Mouse (Mus musculus): Measurements from ENCODE around the gene Arhgap32. TPM values are rescaled to one million over a fixed set of nuclear protein-coding genes. Genes with fewer than 3 reads are reported as not detected.

Gene Arhgap32
- polyA plus RNA-seq, 1 experiment from 2014 or later = 8.8 TPM

DNA sequence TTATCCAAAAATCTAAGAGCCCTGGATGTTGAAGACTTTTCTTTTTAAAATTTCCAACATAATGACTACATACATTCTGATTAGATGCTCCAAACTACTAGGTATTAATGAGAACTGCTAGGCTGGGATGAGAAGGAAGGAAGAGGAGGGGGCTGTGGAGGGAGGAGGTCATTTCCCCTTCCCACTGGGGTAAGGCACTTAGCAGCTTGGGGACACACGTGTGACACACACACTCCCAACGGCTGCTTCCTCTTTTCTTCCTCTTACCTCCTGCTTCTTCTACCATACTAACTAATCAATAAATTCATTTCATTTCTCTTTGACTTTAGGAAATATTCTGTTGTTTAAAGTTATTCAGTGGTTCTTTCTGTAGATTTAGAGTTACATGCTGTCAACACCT lies 65.2 kb downstream of the Arhgap32 start:
- no peak for ATAC-seq (ENCODE audit: low FRiP score, low TSS enrichment)
- Histone ChIP-seq H3K27ac (replicated peaks) (no peak overlapping the region), H3K4me3 (ENCODE audit: low read depth, low read length) (no peak overlapping the region), H3K9ac (ENCODE audit: low read length) (no peak overlapping the region), H3K36me3 (ENCODE audit: control insufficient read depth, insufficient read depth, low read length) (peaks cover 6% of the 10 kb centered on the region), H3K27me3 (ENCODE audit: control insufficient read depth, insufficient read depth, low read length) (no peaks in the 10 kb centered on the region), H3K4me1 (replicated peaks; ENCODE audit: control insufficient read depth, insufficient read depth) (no peaks in the 10 kb centered on the region), H3K4me2 (replicated peaks; ENCODE audit: low read depth) (no peak overlapping the region), H3K9me3 (ENCODE audit: control insufficient read depth, low read length) (no peaks in the 10 kb centered on the region)
- no peak for DNase-seq (ENCODE audit: low spot score)
- no peak for TF ChIP-seq CTCF (IDR thresholded peaks at IDR 0.05; ENCODE audit: low read depth)
- TF ChIP-seq EP300 (optimal IDR thresholded peaks at IDR 0.05) = no peak
- WGBS = 41% methylated on average over 2 of the region's 2 CpGs

DNA sequence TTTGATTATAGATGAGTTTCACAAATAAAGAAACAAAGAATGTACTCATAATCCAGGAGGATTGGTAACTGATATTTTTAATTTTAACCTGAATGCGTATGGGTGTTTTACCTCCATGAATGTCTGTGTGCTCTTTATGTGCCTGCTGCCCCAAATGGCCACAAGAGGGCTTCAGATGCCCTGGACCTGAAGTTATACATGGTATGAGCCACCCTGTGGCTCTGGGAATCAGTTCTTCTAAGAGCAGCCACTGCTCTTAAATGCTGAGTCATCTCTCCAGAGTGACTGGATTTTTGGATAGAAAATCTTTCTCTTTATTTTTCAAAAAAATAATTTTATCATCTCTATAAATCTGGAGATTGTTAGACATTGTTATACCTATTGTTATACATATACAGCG lies 70.6 kb downstream of the Arhgap32 start:
- H3K4me1 ChIP-seq (replicated peaks; ENCODE audit: control insufficient read depth, insufficient read depth) = no peaks in the 10 kb centered on the region
- H3K9ac ChIP-seq (ENCODE audit: low read length) = no peak overlapping the region
- H3K9me3 ChIP-seq (ENCODE audit: control insufficient read depth, low read length) = no peaks in the 10 kb centered on the region
- H3K27ac ChIP-seq (replicated peaks) = no peak overlapping the region
- TF ChIP-seq EP300 (optimal IDR thresholded peaks at IDR 0.05) = no peak
- peak; percentile 68 for TF ChIP-seq CTCF (IDR thresholded peaks at IDR 0.05; ENCODE audit: low read depth)
- peaks cover 6% of the 10 kb centered on the region for H3K36me3 ChIP-seq (ENCODE audit: control insufficient read depth, insufficient read depth, low read length)
- WGBS = 98% methylated on average over 2 of the region's 2 CpGs
- DNase-seq (ENCODE audit: low spot score) = peak; percentile 23
- no peaks in the 10 kb centered on the region for H3K27me3 ChIP-seq (ENCODE audit: control insufficient read depth, insufficient read depth, low read length)
- no peak overlapping the region for H3K4me3 ChIP-seq (ENCODE audit: low read depth, low read length)
- no peak overlapping the region for H3K4me2 ChIP-seq (replicated peaks; ENCODE audit: low read depth)
- ATAC-seq (ENCODE audit: low FRiP score, low TSS enrichment) = no peak

DNA sequence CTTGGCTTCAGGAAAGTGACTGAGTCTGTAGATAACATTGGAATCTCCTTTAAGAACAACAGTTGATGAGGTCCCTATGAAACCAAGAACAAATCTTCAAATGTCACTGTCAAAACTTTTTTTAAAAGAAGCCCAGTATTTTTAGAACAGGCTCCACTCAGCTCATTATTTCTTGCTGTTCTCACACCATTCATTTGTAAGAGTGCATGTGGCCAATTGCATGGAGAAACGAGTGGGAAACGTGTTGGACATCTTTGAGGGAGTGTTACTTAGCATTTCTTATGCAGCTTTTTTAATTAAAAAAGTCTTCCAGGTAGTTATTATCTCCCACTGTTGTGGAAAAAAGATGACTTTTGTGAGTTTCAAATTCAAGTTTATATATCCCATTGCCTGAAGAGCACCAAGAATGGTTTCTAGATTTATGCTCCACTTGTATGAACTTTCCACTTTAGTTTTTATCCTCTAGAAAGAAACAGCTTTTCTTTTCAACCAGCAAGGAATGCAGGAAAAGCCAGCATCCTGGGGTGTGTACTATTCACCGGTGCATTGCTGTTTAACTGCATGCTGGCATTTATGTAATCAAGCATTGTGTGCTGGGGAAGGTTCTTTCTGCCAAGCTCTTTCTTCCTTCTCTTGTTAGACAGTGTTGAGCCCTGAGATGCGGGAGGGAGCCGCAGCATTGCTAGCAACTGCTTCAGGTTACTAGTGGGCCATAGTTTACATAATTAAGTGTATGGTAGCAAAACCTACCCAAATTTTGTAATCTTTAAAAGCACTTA lies 76.5 kb downstream of the Arhgap32 start:
- 63% methylated on average over 5 of the region's 5 CpGs for WGBS
- no peak for ATAC-seq (ENCODE audit: low FRiP score, low TSS enrichment)

DNA sequence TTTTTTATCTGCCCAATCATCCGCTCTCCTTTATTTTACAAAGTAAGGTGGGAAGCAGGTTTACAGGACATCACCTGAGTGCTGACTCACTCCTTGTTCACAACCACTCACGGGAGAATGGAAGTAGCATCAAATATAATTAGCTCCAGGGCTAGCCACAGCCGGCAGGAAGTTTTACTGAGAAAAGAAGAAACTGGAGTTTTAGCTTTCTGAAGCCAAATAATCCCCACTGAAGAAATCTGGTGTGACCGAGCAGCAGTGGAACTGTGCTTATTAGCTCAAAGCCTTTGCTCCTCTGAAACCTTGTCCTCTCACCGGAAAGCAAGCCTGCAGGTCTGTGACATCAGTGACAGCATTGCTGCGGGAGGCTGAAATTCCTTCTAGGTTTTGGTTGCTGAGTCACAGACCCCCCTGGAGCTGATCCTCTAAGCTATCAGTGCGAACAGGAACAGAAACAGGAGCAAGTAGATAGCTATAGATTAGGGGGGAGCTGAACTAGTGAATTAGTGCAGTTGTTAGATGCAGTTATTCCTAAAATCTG lies 88.6 kb downstream of the Arhgap32 start:
- Histone ChIP-seq H3K27me3 (ENCODE audit: control insufficient read depth, insufficient read depth, low read length) (no peaks in the 10 kb centered on the region), H3K4me2 (replicated peaks; ENCODE audit: low read depth) (no peak overlapping the region), H3K27ac (replicated peaks) (no peak overlapping the region), H3K4me1 (replicated peaks; ENCODE audit: control insufficient read depth, insufficient read depth) (no peaks in the 10 kb centered on the region), H3K9ac (ENCODE audit: low read length) (no peak overlapping the region), H3K9me3 (ENCODE audit: control insufficient read depth, low read length) (no peaks in the 10 kb centered on the region), H3K36me3 (ENCODE audit: control insufficient read depth, insufficient read depth, low read length) (no peaks in the 10 kb centered on the region), H3K4me3 (ENCODE audit: low read depth, low read length) (no peak overlapping the region)
- WGBS = 62% methylated on average over 7 of the region's 7 CpGs
- ATAC-seq (ENCODE audit: low FRiP score, low TSS enrichment) = no peak
- no peak for DNase-seq (ENCODE audit: low spot score)
- no peak for TF ChIP-seq EP300 (optimal IDR thresholded peaks at IDR 0.05)
- no peak for TF ChIP-seq CTCF (IDR thresholded peaks at IDR 0.05; ENCODE audit: low read depth)

More for the DNA sequence above, 76.5 kb downstream of the Arhgap32 start:
- no peaks in the 10 kb centered on the region for H3K36me3 ChIP-seq (ENCODE audit: control insufficient read depth, insufficient read depth, low read length)
- no peaks in the 10 kb centered on the region for H3K27me3 ChIP-seq (ENCODE audit: control insufficient read depth, insufficient read depth, low read length)
- no peaks in the 10 kb centered on the region for H3K9me3 ChIP-seq (ENCODE audit: control insufficient read depth, low read length)
- no peak overlapping the region for H3K4me3 ChIP-seq (ENCODE audit: low read depth, low read length)
- no peak overlapping the region for H3K27ac ChIP-seq (replicated peaks)
- no peaks in the 10 kb centered on the region for H3K4me1 ChIP-seq (replicated peaks; ENCODE audit: control insufficient read depth, insufficient read depth)
- H3K4me2 ChIP-seq (replicated peaks; ENCODE audit: low read depth) = no peak overlapping the region
- TF ChIP-seq EP300 (optimal IDR thresholded peaks at IDR 0.05) = no peak
- TF ChIP-seq CTCF (IDR thresholded peaks at IDR 0.05; ENCODE audit: low read depth) = no peak
- H3K9ac ChIP-seq (ENCODE audit: low read length) = no peak overlapping the region
- no peak for DNase-seq (ENCODE audit: low spot score)

DNA sequence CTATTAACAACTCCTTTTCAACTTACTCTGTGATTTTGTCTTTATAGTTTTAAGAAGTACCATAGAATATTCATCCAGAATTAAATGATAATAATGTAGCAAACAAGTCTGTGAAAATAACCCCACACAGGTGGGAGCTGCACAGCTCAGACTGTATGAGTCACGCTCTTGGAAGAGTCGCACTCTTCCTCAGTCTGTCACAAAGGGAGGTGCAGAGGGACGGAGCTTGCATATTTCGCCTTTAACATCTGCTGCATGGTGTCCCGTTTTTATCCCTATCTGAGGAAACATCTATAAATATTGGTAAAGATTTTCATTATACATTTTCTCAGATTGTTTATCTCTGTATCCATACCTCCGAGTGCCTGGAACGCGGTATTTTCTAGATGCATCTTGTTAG lies 91.2 kb downstream of the Arhgap32 start:
- DNase-seq (ENCODE audit: low spot score) (no peak), ATAC-seq (ENCODE audit: low FRiP score, low TSS enrichment) (no peak)
- H3K9me3 ChIP-seq (ENCODE audit: control insufficient read depth, low read length) = no peaks in the 10 kb centered on the region
- H3K9ac ChIP-seq (ENCODE audit: low read length) = no peak overlapping the region
- TF ChIP-seq EP300 (optimal IDR thresholded peaks at IDR 0.05) (no peak), CTCF (IDR thresholded peaks at IDR 0.05; ENCODE audit: low read depth) (no peak)
- H3K36me3 ChIP-seq (ENCODE audit: control insufficient read depth, insufficient read depth, low read length) = no peaks in the 10 kb centered on the region
- no peaks in the 10 kb centered on the region for H3K27me3 ChIP-seq (ENCODE audit: control insufficient read depth, insufficient read depth, low read length)
- no peak overlapping the region for H3K4me2 ChIP-seq (replicated peaks; ENCODE audit: low read depth)
- no peak overlapping the region for H3K4me3 ChIP-seq (ENCODE audit: low read depth, low read length)
- H3K4me1 ChIP-seq (replicated peaks; ENCODE audit: control insufficient read depth, insufficient read depth) = no peaks in the 10 kb centered on the region
- 77% methylated on average over 8 of the region's 8 CpGs for WGBS
- H3K27ac ChIP-seq (replicated peaks) = no peak overlapping the region

DNA sequence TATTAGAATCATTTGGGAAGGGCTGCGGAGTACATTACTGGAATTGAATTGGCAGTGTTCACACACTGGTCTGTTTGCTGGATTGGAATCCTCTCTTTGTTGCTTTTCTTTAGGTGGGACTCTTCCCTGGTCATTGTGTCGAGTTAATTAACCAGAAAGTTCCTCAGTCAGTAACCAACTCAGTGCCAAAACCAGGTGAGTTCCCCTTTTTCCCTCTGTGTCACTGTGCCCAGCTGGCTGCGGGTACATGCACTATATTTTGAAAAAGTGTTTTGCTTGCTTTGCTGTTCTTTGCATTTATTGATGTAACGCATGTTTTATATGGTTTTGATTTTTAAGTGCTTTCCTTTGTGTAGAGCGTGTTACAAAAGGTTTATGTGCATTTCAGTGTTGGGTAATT lies 92.1 kb downstream of the Arhgap32 start:
- no peaks in the 10 kb centered on the region for H3K9me3 ChIP-seq (ENCODE audit: control insufficient read depth, low read length)
- H3K9ac ChIP-seq (ENCODE audit: low read length) = no peak overlapping the region
- DNase-seq (ENCODE audit: low spot score) (no peak), ATAC-seq (ENCODE audit: low FRiP score, low TSS enrichment) (no peak)
- 81% methylated on average over 5 of the region's 5 CpGs for WGBS
- no peak overlapping the region for H3K4me3 ChIP-seq (ENCODE audit: low read depth, low read length)
- H3K27ac ChIP-seq (replicated peaks) = no peak overlapping the region
- no peak overlapping the region for H3K4me2 ChIP-seq (replicated peaks; ENCODE audit: low read depth)
- H3K27me3 ChIP-seq (ENCODE audit: control insufficient read depth, insufficient read depth, low read length) = no peaks in the 10 kb centered on the region
- H3K4me1 ChIP-seq (replicated peaks; ENCODE audit: control insufficient read depth, insufficient read depth) = no peaks in the 10 kb centered on the region
- no peak for TF ChIP-seq CTCF (IDR thresholded peaks at IDR 0.05; ENCODE audit: low read depth)
- no peak for TF ChIP-seq EP300 (optimal IDR thresholded peaks at IDR 0.05)
- H3K36me3 ChIP-seq (ENCODE audit: control insufficient read depth, insufficient read depth, low read length) = no peaks in the 10 kb centered on the region
